In the genomic region with DNA sequence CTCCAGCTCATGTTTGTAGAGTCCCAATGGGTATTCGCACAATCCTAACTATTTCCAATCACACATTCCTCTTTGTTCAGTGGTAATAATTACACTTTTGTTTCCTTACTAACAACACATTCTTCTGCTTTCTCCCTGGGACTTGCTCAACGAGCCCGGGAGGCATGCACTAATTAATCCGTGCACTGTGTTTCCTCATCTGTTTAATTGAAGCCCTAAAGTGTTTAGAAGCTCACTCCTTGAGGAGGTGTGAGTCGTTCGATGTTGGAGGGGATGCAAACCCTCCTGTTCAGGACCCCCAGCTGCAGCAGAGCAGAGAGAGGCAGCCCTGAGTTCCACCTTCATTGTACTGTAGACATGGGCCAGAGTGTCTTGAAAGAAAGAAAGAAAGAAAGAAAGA, we compare ENCODE assay signal across 24 mouse cellular contexts.
A peak's percentile ranks its signal among the peaks of the same experiment; 100 is the strongest.
DNase-seq lines count a peak whose midpoint lies in the region; ATAC-seq and TF ChIP-seq lines count a peak whose summit lies in the region.
"Had no signal": no experiment of that assay in that cellular context is flagged by ENCODE, and none has a peak within 500 bp of the region (broad histone marks: within the 10 kb centered on the region; RNA-seq: fewer than 3 reads in every experiment).

No protein-coding gene starts in this region.

- no peaks in the 10 kb centered on the region for H3K9me3 ChIP-seq in forebrain, embryonic 13.5 days (replicated peaks)
- H3K9me3 ChIP-seq in forebrain, embryonic 16.5 days (ENCODE audit: control insufficient read depth, low read length): no peaks in the 10 kb centered on the region
- H3K9me3 ChIP-seq in heart, embryonic 14.5 days (ENCODE audit: control insufficient read depth, low read length): no peaks in the 10 kb centered on the region
- H3K9me3 ChIP-seq: embryonic facial prominence, embryonic 15.5 days had no signal

- no peak overlapping the region; the same call in 1 of the 2 replicates for H3K4me2 ChIP-seq in forebrain, embryonic 13.5 days
- H3K4me2 ChIP-seq in forebrain, embryonic 16.5 days (ENCODE audit: low read length): no peak overlapping the region
- H3K4me2 ChIP-seq in heart, embryonic 14.5 days (ENCODE audit: low read length): peak overlapping the region; percentile 57
- H3K4me2 ChIP-seq: embryonic facial prominence, embryonic 15.5 days; liver, embryonic 11.5 days had no signal

- no peak for TF ChIP-seq EP300 in heart, adult 2 months (IDR thresholded peaks at IDR 0.05; ENCODE audit: insufficient read depth, low read depth, low read length)

- no peak overlapping the region for H3K9ac ChIP-seq in forebrain, embryonic 13.5 days
- H3K9ac ChIP-seq in forebrain, embryonic 16.5 days (replicated peaks; ENCODE audit: low read depth, low read length): no peak overlapping the region
- no peak overlapping the region; the same call in 1 of the 2 replicates for H3K9ac ChIP-seq in heart, embryonic 14.5 days (ENCODE audit: low read length)
- H3K9ac ChIP-seq in heart, adult 2 months (ENCODE audit: low read depth, low read length): no peak overlapping the region
- H3K9ac ChIP-seq: embryonic facial prominence, embryonic 15.5 days; liver, postnatal 0 days had no signal

- no peak for TF ChIP-seq POLR2A in heart, adult 2 months (IDR thresholded peaks at IDR 0.05; ENCODE audit: insufficient read depth, low read depth, low read length)

- no peak for TF ChIP-seq CTCF in heart, adult 2 months (IDR thresholded peaks at IDR 0.05)

- no peaks in the 10 kb centered on the region for H3K36me3 ChIP-seq in forebrain, embryonic 13.5 days (ENCODE audit: poor library complexity, severe bottlenecking)
- no peaks in the 10 kb centered on the region for H3K36me3 ChIP-seq in forebrain, embryonic 16.5 days (ENCODE audit: control insufficient read depth, insufficient read depth)
- no peaks in the 10 kb centered on the region for H3K36me3 ChIP-seq in heart, embryonic 14.5 days (ENCODE audit: control insufficient read depth, insufficient read depth, low read length)
- no peaks in the 10 kb centered on the region for H3K36me3 ChIP-seq in heart, adult 2 months (ENCODE audit: control insufficient read depth, insufficient read depth, low read length)
- H3K36me3 ChIP-seq: embryonic facial prominence, embryonic 15.5 days had no signal

- H3K4me3 ChIP-seq in forebrain, embryonic 13.5 days: no peak overlapping the region
- H3K4me3 ChIP-seq in forebrain, embryonic 16.5 days (replicated peaks; ENCODE audit: low read length): no peak overlapping the region
- H3K4me3 ChIP-seq in heart, embryonic 14.5 days (ENCODE audit: control insufficient read depth in 1 of 2, insufficient read depth in 1 of 2, low read depth in 1 of 2, low read length in 2 of 2): no peak overlapping the region
- H3K4me3 ChIP-seq in heart, adult 2 months: no peak overlapping the region
- H3K4me3 ChIP-seq: embryonic facial prominence, embryonic 15.5 days had no signal

- no peaks in the 10 kb centered on the region for H3K79me2 ChIP-seq in heart, adult 2 months (replicated peaks; ENCODE audit: control insufficient read depth, insufficient read depth, low read length)

- 6% methylated on average over 6 of the region's 6 CpGs for WGBS in forebrain, embryonic 13.5 days
- 4% methylated on average over 6 of the region's 6 CpGs for WGBS in forebrain, embryonic 16.5 days
- 55% methylated on average over 6 of the region's 6 CpGs for WGBS in heart, embryonic 14.5 days
- 57% methylated on average over 6 of the region's 6 CpGs for WGBS in heart, adult 2 months

- H3K27me3 ChIP-seq in forebrain, embryonic 13.5 days: no peaks in the 10 kb centered on the region; the same call in 1 of the 2 replicates
- H3K27me3 ChIP-seq in forebrain, embryonic 16.5 days (replicated peaks; ENCODE audit: control insufficient read depth, insufficient read depth, low read length): 0 out of 2 replicates have a peak, but pooled peaks cover 3% of the 10 kb centered on the region
- no peaks in the 10 kb centered on the region for H3K27me3 ChIP-seq in heart, embryonic 14.5 days (ENCODE audit: control insufficient read depth, insufficient read depth, low read length)
- H3K27me3 ChIP-seq in heart, adult 2 months (ENCODE audit: control insufficient read depth, insufficient read depth, low read length): no peaks in the 10 kb centered on the region
- H3K27me3 ChIP-seq: embryonic facial prominence, embryonic 15.5 days; Patski had no signal

- intact Hi-C loops in heart, adult 2 months (cut with DNase I): no loop called here

- DNase-seq in heart, adult 2 months: no peak
- DNase-seq in retina, postnatal 1 day: peak; percentile 10
- DNase-seq in retina, embryonic 14.5 days (ENCODE audit: low spot score): no peak
- DNase-seq in frontal cortex, postnatal 14 days (ENCODE audit: low spot score in 2 of 2): no peak
- DNase-seq: adrenal gland, adult 2 months; cerebellum, adult 11-12 months; cerebellum, postnatal 10 days; kidney, adult 9 months; kidney, postnatal 14 days; left cerebral cortex, postnatal 4 days; liver, postnatal 0 days; thymus, adult 18-20 months; thymus, postnatal 36 days had no signal

- no peak overlapping the region for H3K27ac ChIP-seq in forebrain, embryonic 13.5 days
- no peak overlapping the region for H3K27ac ChIP-seq in forebrain, embryonic 16.5 days (ENCODE audit: low read length)
- peak overlapping the region; percentile 48 to 60; a peak in 3 of 4 replicates for H3K27ac ChIP-seq in heart, embryonic 14.5 days (replicated peaks in 1 of 2; ENCODE audit: control insufficient read depth in 1 of 2, insufficient read depth in 1 of 2, low read depth in 2 of 2, low read length in 2 of 2)
- H3K27ac ChIP-seq in heart, adult 2 months: no peak overlapping the region
- H3K27ac ChIP-seq: embryonic facial prominence, embryonic 15.5 days; hindbrain, postnatal 0 days; macrophage had no signal

- peaks cover 16% of the 10 kb centered on the region for H3K4me1 ChIP-seq in forebrain, embryonic 13.5 days
- H3K4me1 ChIP-seq in forebrain, embryonic 16.5 days (replicated peaks; ENCODE audit: control insufficient read depth, insufficient read depth, low read length): peaks cover 8% of the 10 kb centered on the region; the same call in 1 of the 2 replicates
- peaks cover 23 to 33% of the 10 kb centered on the region in 2 experiments for H3K4me1 ChIP-seq in heart, embryonic 14.5 days (ENCODE audit: control insufficient read depth in 2 of 2, insufficient read depth in 2 of 2, low read length in 2 of 2)
- peaks cover 4% of the 10 kb centered on the region for H3K4me1 ChIP-seq in heart, adult 2 months (ENCODE audit: control insufficient read depth, insufficient read depth, low read length)

- ATAC-seq in forebrain, embryonic 13.5 days: peak; percentile 27; the same call in 1 of the 2 replicates
- no peak for ATAC-seq in forebrain, embryonic 16.5 days
- ATAC-seq in heart, embryonic 14.5 days (ENCODE audit: insufficient number of reproducible peaks, insufficient read depth, low FRiP score, low read depth): no peak
- ATAC-seq in frontal cortex, adult (ENCODE audit: low TSS enrichment): no peak
- ATAC-seq: hindbrain, postnatal 0 days; intestine, embryonic 16.5 days; liver, postnatal 0 days; lung, postnatal 0 days; Patski had no signal

Comparison
In these comparisons a context has a peak if more than half of its experiments do, and no peak if none do; other contexts are left out.
1. H3K27ac ChIP-seq: peak in heart, embryonic 14.5 days (2 of 2); none in forebrain, embryonic 13.5 days (single experiment), forebrain, embryonic 16.5 days (single experiment) and heart, adult 2 months (single experiment).